Mouse (Mus musculus): Measurements from ENCODE around the gene Spryd3. TPM values are rescaled to one million over a fixed set of nuclear protein-coding genes. Genes with fewer than 3 reads are reported as not detected.
"Not testable (repeated sequence)": the region's sequence is repeated elsewhere in the genome, so short reads cannot be mapped to it uniquely, and the experiment has no call there.

Gene Spryd3
- polyA plus RNA-seq, 1 experiment from 2014 or later: 20.9 TPM

- H3K27ac ChIP-seq (ENCODE audit: low read depth, low read length): no peak overlapping the region
- H3K9ac ChIP-seq (ENCODE audit: low read length): no peak overlapping the region
- H3K36me3 ChIP-seq (ENCODE audit: control insufficient read depth, insufficient read depth, low read length): peaks cover 99% of the 10 kb centered on the region
- 77% methylated on average over 1 of the region's 1 CpGs for WGBS
- H3K27me3 ChIP-seq (replicated peaks; ENCODE audit: control insufficient read depth, insufficient read depth, low read length): no peaks in the 10 kb centered on the region
- no peak for DNase-seq (ENCODE audit: low spot score)
- no peak overlapping the region for H3K4me3 ChIP-seq (ENCODE audit: low read depth, low read length)
- no peaks in the 10 kb centered on the region for H3K9me3 ChIP-seq (replicated peaks; ENCODE audit: control insufficient read depth, low read length)
- ATAC-seq: no peak
- no peak overlapping the region for H3K4me2 ChIP-seq (ENCODE audit: low read length)
- no peaks in the 10 kb centered on the region for H3K4me1 ChIP-seq (ENCODE audit: control insufficient read depth, insufficient read depth, low read length)
Observed at GRCm38 (mm10) chr15:102091688-102092087, 44.3 kb downstream of the Spryd3 start.

GRCm38 (mm10) chr15:102091063-102091679 lies 44.9 kb downstream of the Spryd3 start:
- ATAC-seq (no peak), DNase-seq (ENCODE audit: low spot score) (no peak)
- Histone ChIP-seq H3K4me2 (ENCODE audit: low read length) (no peak overlapping the region), H3K9me3 (replicated peaks; ENCODE audit: control insufficient read depth, low read length) (no peaks in the 10 kb centered on the region), H3K36me3 (ENCODE audit: control insufficient read depth, insufficient read depth, low read length) (peaks cover 100% of the 10 kb centered on the region), H3K9ac (ENCODE audit: low read length) (no peak overlapping the region), H3K27ac (ENCODE audit: low read depth, low read length) (no peak overlapping the region), H3K4me1 (ENCODE audit: control insufficient read depth, insufficient read depth, low read length) (no peaks in the 10 kb centered on the region), H3K27me3 (replicated peaks; ENCODE audit: control insufficient read depth, insufficient read depth, low read length) (no peaks in the 10 kb centered on the region), H3K4me3 (ENCODE audit: low read depth, low read length) (no peak overlapping the region)
- 91% methylated on average over 12 of the region's 12 CpGs for WGBS

- ATAC-seq (no peak), DNase-seq (ENCODE audit: low spot score) (no peak)
- Histone ChIP-seq H3K4me3 (ENCODE audit: low read depth, low read length) (no peak overlapping the region), H3K4me1 (ENCODE audit: control insufficient read depth, insufficient read depth, low read length) (no peaks in the 10 kb centered on the region), H3K27me3 (replicated peaks; ENCODE audit: control insufficient read depth, insufficient read depth, low read length) (no peaks in the 10 kb centered on the region), H3K9ac (ENCODE audit: low read length) (no peak overlapping the region), H3K36me3 (ENCODE audit: control insufficient read depth, insufficient read depth, low read length) (peaks cover 99% of the 10 kb centered on the region), H3K27ac (ENCODE audit: low read depth, low read length) (no peak overlapping the region), H3K4me2 (ENCODE audit: low read length) (no peak overlapping the region), H3K9me3 (replicated peaks; ENCODE audit: control insufficient read depth, low read length) (no peaks in the 10 kb centered on the region)
- WGBS: 91% methylated on average over 12 of the region's 12 CpGs
Observed at GRCm38 (mm10) chr15:102089914-102090585, 46.0 kb downstream of the Spryd3 start.

GRCm38 (mm10) chr15:102083028-102083427 lies 53.0 kb downstream of the Spryd3 start:
- Histone ChIP-seq H3K9me3 (replicated peaks; ENCODE audit: control insufficient read depth, low read length) (no peaks in the 10 kb centered on the region), H3K27me3 (replicated peaks; ENCODE audit: control insufficient read depth, insufficient read depth, low read length) (no peaks in the 10 kb centered on the region), H3K36me3 (ENCODE audit: control insufficient read depth, insufficient read depth, low read length) (peaks cover 57% of the 10 kb centered on the region), H3K9ac (ENCODE audit: low read length) (no peak overlapping the region), H3K4me2 (ENCODE audit: low read length) (no peak overlapping the region), H3K4me1 (ENCODE audit: control insufficient read depth, insufficient read depth, low read length) (no peaks in the 10 kb centered on the region), H3K27ac (ENCODE audit: low read depth, low read length) (no peak overlapping the region), H3K4me3 (ENCODE audit: low read depth, low read length) (no peak overlapping the region)
- no peak for DNase-seq (ENCODE audit: low spot score)
- no peak for ATAC-seq
- 89% methylated on average over 4 of the region's 4 CpGs for WGBS

- H3K36me3 ChIP-seq (ENCODE audit: control insufficient read depth, insufficient read depth, low read length): peaks cover 48% of the 10 kb centered on the region
- no peak overlapping the region for H3K9ac ChIP-seq (ENCODE audit: low read length)
- ATAC-seq (no peak), DNase-seq (ENCODE audit: low spot score) (no peak)
- H3K9me3 ChIP-seq (replicated peaks; ENCODE audit: control insufficient read depth, low read length): no peaks in the 10 kb centered on the region
- H3K4me2 ChIP-seq (ENCODE audit: low read length): no peak overlapping the region
- no peaks in the 10 kb centered on the region for H3K27me3 ChIP-seq (replicated peaks; ENCODE audit: control insufficient read depth, insufficient read depth, low read length)
- WGBS: 91% methylated on average over 4 of the region's 4 CpGs
- H3K27ac ChIP-seq (ENCODE audit: low read depth, low read length): no peak overlapping the region
- no peak overlapping the region for H3K4me3 ChIP-seq (ENCODE audit: low read depth, low read length)
- no peaks in the 10 kb centered on the region for H3K4me1 ChIP-seq (ENCODE audit: control insufficient read depth, insufficient read depth, low read length)
Observed at GRCm38 (mm10) chr15:102082148-102082547, 53.9 kb downstream of the Spryd3 start.

- ATAC-seq (no peak), DNase-seq (ENCODE audit: low spot score) (no peak)
- Histone ChIP-seq H3K27me3 (replicated peaks; ENCODE audit: control insufficient read depth, insufficient read depth, low read length) (no peaks in the 10 kb centered on the region), H3K9me3 (replicated peaks; ENCODE audit: control insufficient read depth, low read length) (no peaks in the 10 kb centered on the region), H3K4me2 (ENCODE audit: low read length) (no peak overlapping the region), H3K9ac (ENCODE audit: low read length) (no peak overlapping the region), H3K27ac (ENCODE audit: low read depth, low read length) (no peak overlapping the region), H3K4me1 (ENCODE audit: control insufficient read depth, insufficient read depth, low read length) (peaks cover 2% of the 10 kb centered on the region), H3K36me3 (ENCODE audit: control insufficient read depth, insufficient read depth, low read length) (peaks cover 31% of the 10 kb centered on the region), H3K4me3 (ENCODE audit: low read depth, low read length) (no peak overlapping the region)
- 73% methylated on average over 2 of the region's 2 CpGs for WGBS
Observed at GRCm38 (mm10) chr15:102080429-102080828, 55.6 kb downstream of the Spryd3 start.

- 84% methylated on average over 8 of the region's 8 CpGs for WGBS
- not testable (repeated sequence) for H3K4me2 ChIP-seq (ENCODE audit: low read length)
Observed at GRCm38 (mm10) chr15:102079924-102080323, 56.1 kb downstream of the Spryd3 start.

GRCm38 (mm10) chr15:102079221-102079620 lies 56.8 kb downstream of the Spryd3 start:
- ATAC-seq (no peak), DNase-seq (ENCODE audit: low spot score) (no peak)
- H3K9me3 ChIP-seq (replicated peaks; ENCODE audit: control insufficient read depth, low read length): no peaks in the 10 kb centered on the region
- no peak overlapping the region for H3K4me3 ChIP-seq (ENCODE audit: low read depth, low read length)
- H3K36me3 ChIP-seq (ENCODE audit: control insufficient read depth, insufficient read depth, low read length): peaks cover 20% of the 10 kb centered on the region
- no peak overlapping the region for H3K27ac ChIP-seq (ENCODE audit: low read depth, low read length)
- H3K27me3 ChIP-seq (replicated peaks; ENCODE audit: control insufficient read depth, insufficient read depth, low read length): no peaks in the 10 kb centered on the region
- H3K9ac ChIP-seq (ENCODE audit: low read length): no peak overlapping the region
- WGBS: 73% methylated on average over 4 of the region's 4 CpGs
- no peak overlapping the region for H3K4me2 ChIP-seq (ENCODE audit: low read length)
- H3K4me1 ChIP-seq (ENCODE audit: control insufficient read depth, insufficient read depth, low read length): peaks cover 10% of the 10 kb centered on the region

More at GRCm38 (mm10) chr15:102079924-102080323, 56.1 kb downstream of the Spryd3 start:
- not testable (repeated sequence) for H3K4me3 ChIP-seq (ENCODE audit: low read depth, low read length); H3K9ac ChIP-seq (ENCODE audit: low read length); H3K27me3 ChIP-seq (replicated peaks; ENCODE audit: control insufficient read depth, insufficient read depth, low read length); H3K9me3 ChIP-seq (replicated peaks; ENCODE audit: control insufficient read depth, low read length); H3K4me1 ChIP-seq (ENCODE audit: control insufficient read depth, insufficient read depth, low read length); H3K27ac ChIP-seq (ENCODE audit: low read depth, low read length); DNase-seq (ENCODE audit: low spot score); ATAC-seq
- peaks cover 27% of the 10 kb centered on the region for H3K36me3 ChIP-seq (ENCODE audit: control insufficient read depth, insufficient read depth, low read length)

GRCm38 (mm10) chr15:102077111-102077677 lies 58.8 kb downstream of the Spryd3 start:
- no peak overlapping the region for H3K27ac ChIP-seq (ENCODE audit: low read depth, low read length)
- H3K27me3 ChIP-seq (replicated peaks; ENCODE audit: control insufficient read depth, insufficient read depth, low read length): no peaks in the 10 kb centered on the region
- H3K4me2 ChIP-seq (ENCODE audit: low read length): no peak overlapping the region
- 91% methylated on average over 2 of the region's 2 CpGs for WGBS
- no peak overlapping the region for H3K9ac ChIP-seq (ENCODE audit: low read length)
- peaks cover 4% of the 10 kb centered on the region for H3K36me3 ChIP-seq (ENCODE audit: control insufficient read depth, insufficient read depth, low read length)
- H3K9me3 ChIP-seq (replicated peaks; ENCODE audit: control insufficient read depth, low read length): no peaks in the 10 kb centered on the region
- H3K4me3 ChIP-seq (ENCODE audit: low read depth, low read length): no peak overlapping the region
- H3K4me1 ChIP-seq (ENCODE audit: control insufficient read depth, insufficient read depth, low read length): peaks cover 13% of the 10 kb centered on the region
- ATAC-seq (no peak), DNase-seq (ENCODE audit: low spot score) (no peak)

All from forebrain, embryonic 14.5 days (tissue).